Mouse (Mus musculus) ES-E14 (cell line): Measurements from ENCODE around the gene Il18rap.

ENCODE experiments used
- CHD2 ChIP-seq: IDR thresholded peaks from 2 replicates; pipeline ENCODE4 v1.6.1; 2014; ENCODE audit warnings: mild to moderate bottlenecking, low read depth, low read length, inconsistent platforms
- MAFK ChIP-seq: IDR thresholded peaks from 2 replicates; pipeline ENCODE4 v1.6.1; 2014; ENCODE audit warnings: mild to moderate bottlenecking, low read depth, low read length, inconsistent platforms; ENCODE audit not compliant: insufficient read depth
- ZC3H11A ChIP-seq: IDR thresholded peaks from 2 replicates; pipeline ENCODE4 v1.6.1; 2012; ENCODE audit warnings: low read depth, mild to moderate bottlenecking, inconsistent platforms, low read length, borderline replicate concordance
- ZNF384 ChIP-seq: IDR thresholded peaks from 2 replicates; pipeline ENCODE4 v1.6.1; 2012; ENCODE audit warnings: low read depth, low read length, inconsistent platforms

GRCm38 (mm10) chr1:40580269-40580668 is 65.1 kb downstream of the Il18rap start:
- TF ChIP-seq MAFK = no peak
- no peak for TF ChIP-seq ZNF384
- no peak for TF ChIP-seq ZC3H11A
- no peak for TF ChIP-seq CHD2
